Mouse (Mus musculus) bone marrow macrophage, adult 2 months (primary cell): ENCODE measurements around the gene 5430419D17Rik.

Experiments
- CTCF ChIP-seq: IDR thresholded peaks from 2 replicates; pipeline ENCODE4 v1.5.1; 2012; ENCODE audit warnings: low read depth, mild to moderate bottlenecking, low read length, moderate library complexity
- POLR2A ChIP-seq: IDR thresholded peaks from 2 replicates; pipeline ENCODE4 v1.6.1; 2012; ENCODE audit warnings: mild to moderate bottlenecking, low read depth, low read length, borderline replicate concordance

DNA sequence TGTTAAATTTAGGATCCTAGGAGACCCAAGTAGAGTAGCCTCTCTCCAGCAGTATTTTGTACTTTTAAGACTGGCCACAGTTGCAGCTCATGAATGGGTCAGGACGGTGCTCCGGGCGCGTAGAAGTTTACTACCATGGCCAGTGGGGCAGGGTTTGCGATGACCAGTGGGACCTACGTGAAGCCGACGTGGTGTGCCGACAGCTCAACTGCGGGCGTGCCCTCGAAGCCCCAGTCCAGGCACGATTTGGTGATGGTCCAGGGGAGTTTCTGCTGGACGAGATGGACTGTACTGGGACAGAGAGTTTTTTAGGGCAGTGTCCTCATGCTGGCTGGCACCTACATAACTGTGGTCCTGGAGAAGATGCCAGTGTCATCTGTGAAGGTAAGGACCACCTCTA is 13.8 kb downstream of the 5430419D17Rik start:
- TF ChIP-seq CTCF (no peak), POLR2A (no peak)
